Mouse (Mus musculus) thymus, postnatal 4 days (tissue): ENCODE measurements around the gene Sf3b2.
A peak's percentile ranks its signal among the peaks of the same experiment; 100 is the strongest.

Experiments
- DNase-seq: peaks from one replicate; pipeline ENCODE4 v3.0.0; 2021

The Sf3b2 gene

DNA sequence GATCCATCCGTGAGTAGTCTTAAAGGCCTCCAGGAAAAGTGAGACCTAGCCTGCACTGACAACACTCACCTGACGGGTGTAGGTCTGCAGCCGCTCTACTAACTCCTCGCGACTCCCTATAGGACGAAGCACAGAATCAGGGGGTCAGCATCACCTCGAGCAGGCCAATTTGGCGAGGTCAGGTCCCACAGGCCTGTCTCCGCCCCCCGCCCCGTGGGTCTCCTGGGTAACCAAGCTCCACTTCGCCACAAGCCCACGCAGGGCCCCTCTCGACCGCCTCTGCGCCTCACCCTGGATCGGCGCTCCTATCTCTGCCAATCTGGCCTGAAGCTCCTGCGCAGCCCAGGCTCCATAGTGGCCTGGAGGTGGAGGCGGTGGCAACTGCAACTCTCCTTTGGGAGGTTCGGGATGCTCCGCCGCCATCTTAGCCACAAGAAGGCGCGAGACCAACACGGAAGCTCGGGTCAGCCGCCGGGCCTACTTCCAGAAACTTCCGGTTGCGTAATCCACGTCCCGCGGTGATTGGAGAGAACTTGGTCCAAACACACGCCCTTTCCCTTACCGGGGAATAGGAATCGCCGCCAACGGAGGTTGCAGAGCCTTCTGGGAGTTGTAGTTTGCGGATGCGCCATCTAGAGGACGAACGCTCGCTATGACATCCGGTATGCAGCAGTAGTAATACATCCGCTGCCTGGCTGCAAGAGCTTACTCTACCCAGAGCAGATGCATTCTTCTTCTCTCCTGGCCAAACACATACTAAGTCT lies at the start of gene Sf3b2:
TSS of gene Sf3b2 (minus strand) at position 484 of the 764 bp plus-strand sequence.
- DNase-seq, result peak; percentile 92

DNA sequence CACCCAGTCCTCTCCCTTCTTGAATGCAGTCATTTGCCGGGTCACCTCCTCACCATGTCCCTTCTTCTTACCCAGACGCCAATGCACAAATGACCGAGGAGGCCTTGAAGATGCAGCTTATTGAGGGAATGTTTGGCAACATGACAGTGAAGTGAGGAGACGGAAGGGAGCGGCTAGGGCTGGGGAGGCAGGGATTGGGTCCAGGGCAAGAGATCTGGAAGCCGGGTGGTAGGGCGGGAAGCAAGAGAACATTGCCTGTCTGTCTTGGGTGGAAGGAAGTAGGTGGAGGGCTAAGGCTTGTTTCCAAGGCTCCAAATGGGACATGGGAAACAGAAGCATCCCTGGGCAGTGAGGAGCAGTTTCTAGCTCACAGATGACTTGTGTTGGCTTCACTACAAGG lies 46.1 kb upstream of the Sf3b2 start:
- no peak for DNase-seq

DNA sequence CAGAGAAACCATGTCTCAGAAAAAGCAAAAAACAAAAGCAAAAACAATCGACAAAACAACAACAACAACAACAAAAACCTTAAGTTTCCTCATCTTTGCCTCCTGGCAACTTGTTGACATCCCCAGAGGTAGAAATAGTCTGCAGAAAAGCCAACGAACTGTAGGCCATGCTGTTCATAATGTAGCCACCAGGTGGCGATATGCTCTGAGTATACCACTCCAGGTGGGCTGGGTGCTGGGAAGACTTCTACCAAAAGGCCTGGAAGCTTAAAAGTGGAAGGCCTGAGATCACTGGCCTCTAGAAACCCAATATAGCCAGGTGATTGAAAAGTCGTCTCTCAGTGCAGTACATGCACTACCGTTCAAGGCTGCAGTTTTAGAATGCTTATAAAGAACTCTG lies 42.7 kb upstream of the Sf3b2 start:
- DNase-seq, result peak; percentile 90

DNA sequence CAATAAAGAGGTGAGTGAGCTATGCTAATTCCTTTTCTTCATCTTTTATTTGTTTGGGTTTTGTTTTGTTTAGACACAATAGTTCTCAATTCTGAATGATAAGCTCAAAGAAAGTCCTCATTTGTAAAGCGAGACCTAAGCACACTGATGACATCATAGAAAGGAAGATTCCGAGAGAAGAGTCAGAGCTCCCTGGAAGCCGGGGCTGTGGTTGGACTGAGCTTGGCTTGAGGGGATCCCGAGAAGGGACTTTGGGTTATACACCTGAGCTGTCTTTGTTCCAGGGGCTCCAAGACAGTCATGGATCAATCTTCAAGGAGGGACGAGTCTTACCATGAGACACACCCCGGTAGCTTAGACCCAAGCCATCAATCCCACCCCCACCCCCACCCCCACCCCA lies 40.2 kb upstream of the Sf3b2 start, which contains the start of gene Catsper1:
TSS of gene Catsper1 (plus strand) at position 301 of the 400 bp plus-strand sequence.
- DNase-seq, result no peak

DNA sequence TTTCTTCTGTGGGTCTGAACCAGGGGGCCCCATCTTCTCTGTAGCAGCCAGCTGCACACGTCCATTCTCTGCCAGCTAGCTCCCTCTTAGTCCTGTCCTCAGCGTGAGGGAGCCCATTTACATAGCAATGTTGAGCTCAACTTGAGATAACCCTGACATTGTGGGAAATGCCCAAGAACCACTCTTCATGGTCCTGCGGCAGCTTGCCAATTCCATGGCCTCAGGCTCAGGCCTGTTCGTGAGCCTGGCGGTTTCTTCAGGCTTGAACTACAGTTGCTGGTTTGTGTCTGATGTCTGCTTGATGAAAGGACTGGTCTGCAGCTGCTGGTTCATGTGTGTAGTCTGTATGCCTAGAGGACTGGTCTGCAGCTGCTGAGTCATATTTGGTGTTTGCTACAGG lies 39.5 kb upstream of the Sf3b2 start:
- DNase-seq, result no peak

DNA sequence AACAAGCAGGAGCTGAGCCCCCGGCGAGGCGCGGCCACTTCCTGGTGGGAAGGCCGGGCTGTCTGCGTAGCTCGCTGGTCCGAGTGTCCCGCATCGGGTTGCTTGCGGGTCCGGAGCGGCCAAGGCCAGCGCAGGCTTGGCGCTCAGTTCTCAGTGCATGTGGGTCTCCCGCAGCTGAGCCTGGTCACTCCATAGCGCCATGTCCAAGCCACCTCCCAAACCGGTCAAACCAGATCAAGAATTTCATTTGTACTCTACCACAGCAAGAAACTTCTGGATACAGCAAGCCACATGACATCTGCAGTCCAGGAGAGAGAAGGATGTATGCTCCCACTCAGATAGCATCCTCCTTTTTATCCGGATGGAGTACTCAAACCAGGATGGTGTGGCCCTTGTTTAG lies 32.7 kb upstream of the Sf3b2 start:
- no peak for DNase-seq

DNA sequence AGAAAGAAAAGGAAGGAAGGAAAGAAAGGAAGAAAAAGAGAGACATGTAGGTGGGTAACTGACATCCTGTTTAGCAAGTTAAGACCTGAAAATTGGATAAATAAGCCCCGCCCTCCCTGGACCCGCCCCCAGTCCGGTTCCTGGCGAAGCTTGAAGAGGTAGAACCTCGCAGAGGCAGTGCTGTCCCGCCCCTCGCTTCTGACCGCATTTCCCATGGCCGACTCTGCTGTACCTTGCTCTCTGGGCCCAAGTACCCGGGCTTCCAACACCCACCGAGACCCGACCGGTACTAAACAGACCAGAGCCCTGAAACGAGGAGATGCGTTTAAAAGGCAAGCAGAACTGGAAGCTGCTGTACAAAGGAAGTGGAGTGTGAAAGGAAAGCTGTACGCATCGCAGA lies 28.5 kb upstream of the Sf3b2 start:
- DNase-seq, result peak; percentile 65

DNA sequence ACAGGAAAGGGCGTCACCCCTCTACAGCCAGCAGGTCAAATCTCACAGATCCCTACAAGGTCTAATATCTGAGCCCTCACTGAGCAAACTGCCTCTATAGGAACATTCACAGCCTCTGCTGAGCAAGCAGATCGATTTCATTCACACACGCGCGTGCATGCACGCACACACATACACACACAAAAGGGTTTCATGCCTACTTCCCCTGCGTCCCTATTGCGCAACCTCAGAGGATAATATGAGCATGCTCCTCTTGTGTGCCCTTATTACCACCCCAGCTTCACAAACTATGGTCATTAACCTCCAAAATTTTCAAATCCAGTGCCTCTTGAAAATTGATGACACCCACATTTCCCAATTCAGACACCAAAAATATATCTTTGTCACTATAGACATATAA lies 17.9 kb upstream of the Sf3b2 start:
- DNase-seq, result no peak

DNA sequence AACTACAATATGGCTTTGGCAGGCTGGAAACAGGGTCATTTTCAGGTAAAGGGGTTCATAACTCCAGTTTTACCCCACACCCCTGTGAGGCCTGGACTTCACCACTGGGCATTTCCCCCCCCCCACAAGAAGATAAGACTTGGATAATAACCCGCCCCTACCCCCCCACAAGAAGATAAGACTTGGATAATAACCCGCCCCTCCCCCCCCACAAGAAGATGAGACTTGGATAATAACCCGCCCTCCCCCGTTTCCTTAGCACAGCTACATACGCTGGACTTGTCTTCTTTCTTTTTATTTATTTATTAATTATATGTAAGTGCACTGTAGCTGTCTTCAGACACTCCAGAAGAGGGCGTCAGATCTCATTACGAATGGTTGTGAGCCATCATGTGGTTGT lies 13.8 kb upstream of the Sf3b2 start:
- no peak for DNase-seq

DNA sequence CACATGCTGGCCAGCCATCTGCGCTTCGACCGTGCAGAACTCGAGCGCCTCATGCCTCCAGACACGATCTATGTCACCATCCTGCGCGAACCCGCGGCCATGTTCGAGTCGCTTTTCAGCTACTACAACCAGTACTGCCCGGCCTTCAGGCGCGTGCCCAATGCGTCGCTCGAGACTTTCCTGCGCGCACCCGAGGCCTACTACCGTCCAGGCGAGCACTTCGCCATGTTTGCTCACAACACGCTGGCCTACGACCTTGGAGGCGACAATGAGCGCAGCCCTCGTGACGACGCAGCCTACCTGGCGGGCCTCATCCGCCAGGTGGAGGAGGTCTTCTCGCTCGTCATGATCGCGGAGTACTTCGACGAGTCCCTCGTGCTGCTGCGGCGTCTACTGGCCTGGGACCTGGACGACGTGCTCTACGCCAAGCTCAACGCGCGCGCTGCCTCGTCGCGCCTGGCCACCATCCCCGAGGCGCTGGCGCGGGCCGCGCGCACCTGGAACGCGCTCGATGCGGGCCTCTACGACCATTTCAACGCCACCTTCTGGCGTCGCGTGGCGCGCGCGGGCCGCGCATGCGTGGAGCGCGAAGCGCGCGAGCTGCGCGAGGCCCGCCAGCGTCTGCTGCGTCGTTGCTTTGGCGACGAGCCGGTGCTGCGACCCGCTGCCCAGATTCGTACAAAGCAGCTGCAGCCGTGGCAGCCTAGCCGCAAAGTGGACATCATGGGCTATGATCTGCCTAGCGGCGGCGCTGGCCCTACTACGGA lies 11.9 kb upstream of the Sf3b2 start:
- peak; percentile 54 for DNase-seq

DNA sequence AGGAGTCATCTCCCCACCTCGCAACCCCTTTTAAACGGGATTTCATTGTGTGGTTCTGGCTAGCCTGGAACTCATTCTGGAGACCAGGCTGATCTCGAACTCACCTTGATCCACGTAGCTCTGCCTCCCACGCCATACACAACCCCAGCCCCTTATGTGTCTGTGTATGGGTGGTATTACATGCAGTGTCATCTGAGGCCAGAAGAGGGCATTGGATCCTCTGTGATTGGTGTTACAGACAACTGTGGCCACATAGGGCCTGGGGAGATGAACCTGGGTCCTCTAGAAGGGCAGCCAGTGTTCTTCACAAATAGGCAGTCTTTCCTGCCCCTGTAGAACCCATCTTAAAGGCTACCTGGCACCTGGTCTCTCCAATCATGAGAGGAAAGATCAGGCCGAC lies 11.0 kb upstream of the Sf3b2 start:
- DNase-seq, result no peak

DNA sequence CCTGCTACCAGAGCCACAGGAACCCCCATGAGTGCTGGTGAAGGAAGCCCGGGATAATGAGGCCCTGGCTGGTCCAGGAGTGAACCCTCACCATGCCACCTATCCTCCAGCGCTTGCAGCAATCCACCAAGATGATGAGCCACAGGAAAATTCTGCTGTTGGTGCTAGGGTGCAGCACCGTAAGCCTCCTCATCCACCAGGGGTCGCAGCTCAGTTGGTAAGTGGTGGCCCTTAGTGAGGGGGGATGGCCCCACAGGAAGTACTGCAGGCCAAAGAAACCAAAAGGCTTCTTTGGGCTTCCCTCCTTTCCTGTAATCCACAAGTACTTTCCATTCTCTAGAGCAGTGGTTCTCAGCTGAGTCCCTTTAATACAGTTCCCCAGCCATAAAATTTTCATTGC lies 7.2 kb upstream of the Sf3b2 start:
- DNase-seq, result peak; percentile 93

DNA sequence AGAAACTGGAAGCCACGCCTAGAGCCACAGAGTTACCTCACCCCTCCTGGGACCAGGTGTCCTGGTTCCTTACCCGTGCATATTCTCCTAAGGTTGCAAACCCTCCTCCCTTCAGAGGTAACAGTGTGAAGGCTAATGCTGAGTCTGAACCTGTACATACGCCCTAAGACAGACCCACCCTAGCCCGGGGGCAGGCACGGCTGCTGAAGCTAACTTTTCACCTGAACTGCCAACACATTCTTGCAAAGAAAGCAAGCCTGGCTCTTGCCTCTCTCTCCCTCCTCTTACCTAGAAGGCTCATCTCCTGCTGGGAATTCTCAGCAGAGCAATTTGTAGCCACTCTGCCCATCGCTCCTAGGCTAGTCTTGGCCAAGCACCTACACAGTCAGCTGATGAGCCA lies 5.3 kb upstream of the Sf3b2 start:
- DNase-seq, result no peak

DNA sequence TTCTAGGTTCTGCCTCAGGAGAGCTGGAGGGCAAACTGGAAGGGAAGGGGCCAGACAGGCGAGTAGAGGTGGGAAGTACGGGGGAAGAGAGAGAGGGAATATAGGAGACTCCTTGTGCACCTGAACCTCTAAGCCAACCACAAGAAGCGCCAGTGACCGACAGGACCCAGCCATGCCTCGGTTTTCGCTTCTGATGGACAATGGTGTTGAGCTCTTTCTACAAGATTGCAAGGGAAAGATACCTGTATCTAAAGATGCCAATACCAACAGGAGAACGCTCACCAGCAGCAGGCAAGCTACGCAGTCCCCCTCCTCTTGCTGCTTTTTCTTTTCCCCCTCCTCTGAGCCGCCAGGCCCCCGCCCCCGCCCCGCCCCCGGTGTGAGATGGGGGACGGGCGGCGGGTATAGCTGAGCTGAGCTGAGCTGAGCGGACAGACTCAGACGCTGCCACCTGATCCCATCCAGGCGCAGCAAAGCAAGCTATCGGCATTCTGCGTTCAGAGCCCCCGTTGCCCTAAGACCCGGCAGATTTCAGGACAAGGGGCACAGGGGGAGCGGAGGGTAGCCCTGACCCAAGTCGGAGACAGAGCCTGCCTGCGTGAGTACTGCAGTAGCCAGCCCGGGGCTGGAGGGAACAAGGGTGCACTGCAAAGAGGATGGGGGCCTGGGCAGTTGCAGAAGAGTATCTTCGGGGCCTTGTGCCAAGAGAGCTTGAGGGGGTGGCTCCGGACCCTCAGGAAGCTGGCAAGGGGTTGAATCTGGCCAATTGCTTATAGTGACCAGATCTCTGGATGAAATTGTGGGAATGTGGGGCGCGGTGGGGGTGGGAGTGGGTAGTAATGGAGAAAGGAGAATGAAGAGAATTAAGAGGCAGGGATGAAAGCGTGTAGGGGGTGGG lies 2.9 kb upstream of the Sf3b2 start, which contains the start of gene Gal3st3:
TSS of gene Gal3st3 (plus strand) at position 429 of the 898 bp plus-strand sequence.
- no peak for DNase-seq

DNA sequence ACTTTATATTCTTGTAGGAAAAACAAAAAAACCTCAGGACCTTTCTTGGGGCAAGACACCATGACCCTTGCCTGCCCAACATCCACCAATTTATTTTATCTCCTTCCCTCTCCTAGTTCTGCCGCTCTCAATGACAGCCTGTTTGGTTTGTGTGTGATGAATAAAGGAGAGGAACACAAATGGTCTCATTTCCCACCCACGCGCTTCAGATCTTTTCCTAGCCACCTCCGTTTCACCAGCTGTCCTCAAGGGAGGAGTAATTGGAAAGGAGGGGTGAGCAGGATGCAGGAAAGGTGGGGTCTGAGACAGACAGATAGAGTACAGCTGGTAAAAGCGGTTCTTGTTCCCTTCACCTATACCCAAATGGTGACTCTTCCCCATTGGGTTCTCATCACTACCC lies 1.4 kb upstream of the Sf3b2 start:
- DNase-seq, result no peak

DNA sequence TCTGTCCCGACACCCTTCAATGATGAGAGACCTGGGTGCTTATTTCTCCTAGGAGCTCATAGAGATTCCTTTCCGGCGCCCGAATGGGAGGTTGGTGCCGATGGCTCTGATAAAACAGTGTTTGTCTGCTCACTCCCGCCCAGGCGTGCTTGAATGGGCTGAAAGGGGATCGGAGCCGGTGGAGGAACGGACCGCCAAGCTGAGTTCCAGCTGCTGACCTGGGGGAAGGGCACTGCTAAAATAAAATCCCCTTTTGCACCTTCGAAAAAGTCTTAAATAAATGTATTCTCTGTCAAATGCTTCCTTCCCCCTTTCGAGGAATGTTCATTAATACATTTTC lies 451 bp upstream of the Sf3b2 start:
- no peak for DNase-seq

DNA sequence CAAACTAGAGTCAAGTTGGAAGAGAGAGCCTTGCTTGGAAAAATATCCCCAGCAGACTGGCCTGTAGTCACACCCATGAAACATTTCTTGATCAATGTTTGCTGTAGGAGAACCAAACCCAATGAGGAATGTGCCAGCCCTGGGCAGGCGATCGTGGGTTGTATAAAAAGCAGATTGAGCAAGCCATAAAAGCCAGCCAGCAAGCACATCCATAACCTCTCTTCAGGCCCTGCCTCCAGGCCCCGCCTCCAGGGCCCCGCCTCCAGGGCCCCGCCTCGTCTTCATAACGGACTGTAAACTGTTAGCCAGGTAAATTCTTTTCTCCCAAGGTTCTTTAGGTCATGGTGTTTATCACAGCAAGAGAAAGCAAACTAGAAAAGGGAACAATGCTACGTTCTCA lies 16.9 kb downstream of the Sf3b2 start:
- no peak for DNase-seq

DNA sequence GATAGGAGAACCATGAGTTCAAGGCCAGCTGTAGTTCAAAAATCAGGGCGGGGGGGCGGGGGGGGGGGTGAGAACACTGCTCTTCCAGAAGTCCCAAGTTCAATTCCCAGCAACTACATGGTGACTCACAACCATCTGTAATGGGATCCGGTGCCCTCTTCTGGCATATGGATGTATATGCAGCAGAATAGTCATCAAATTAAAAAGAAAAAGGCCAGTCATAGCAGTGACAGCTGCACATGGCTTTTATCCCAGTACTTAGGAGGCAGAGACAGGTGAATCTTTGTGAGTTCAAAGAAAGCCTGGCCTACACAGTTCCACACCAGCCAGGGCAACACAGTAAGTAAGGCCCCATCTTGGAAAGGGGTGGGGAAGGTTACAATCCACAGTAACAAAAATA lies 18.1 kb downstream of the Sf3b2 start:
- no peak for DNase-seq

DNA sequence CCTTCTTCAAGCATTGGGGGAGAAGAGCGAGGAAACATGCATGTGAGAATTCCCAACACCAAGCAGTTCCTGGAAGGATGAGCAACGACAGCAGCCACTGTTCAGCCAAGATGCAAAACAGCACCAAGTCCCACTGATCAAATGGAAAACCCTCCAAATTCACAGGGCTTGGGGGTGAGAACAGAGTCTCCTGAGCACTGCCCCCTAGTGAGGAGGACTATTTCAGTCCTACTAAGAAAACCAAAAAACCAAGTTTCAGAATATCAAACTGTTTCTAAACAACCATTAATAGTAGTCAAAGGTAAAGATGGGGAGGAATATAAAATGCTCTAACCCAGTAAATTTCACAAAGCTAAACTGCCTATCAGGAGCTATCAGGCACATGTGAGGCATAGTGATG lies 18.7 kb downstream of the Sf3b2 start:
- no peak for DNase-seq

DNA sequence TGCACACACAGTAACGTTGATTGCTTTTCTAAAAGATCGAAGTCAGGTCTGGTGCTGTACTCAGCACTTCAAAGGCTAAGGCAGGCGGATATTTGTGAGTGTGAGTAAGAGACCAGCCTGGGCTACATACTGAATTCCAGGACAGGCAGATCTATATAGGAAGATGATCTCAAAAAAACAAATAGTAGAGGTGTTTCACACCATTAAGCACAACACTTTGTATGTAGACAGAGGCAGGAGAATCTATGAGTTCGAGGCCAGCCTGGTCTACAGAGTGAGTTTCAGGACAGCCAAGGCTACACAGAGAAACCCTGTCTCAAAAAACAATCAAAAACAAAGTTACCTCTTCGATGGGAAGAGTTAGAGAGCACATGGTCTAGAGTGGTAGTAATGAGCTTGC lies 19.5 kb downstream of the Sf3b2 start:
- no peak for DNase-seq

DNA sequence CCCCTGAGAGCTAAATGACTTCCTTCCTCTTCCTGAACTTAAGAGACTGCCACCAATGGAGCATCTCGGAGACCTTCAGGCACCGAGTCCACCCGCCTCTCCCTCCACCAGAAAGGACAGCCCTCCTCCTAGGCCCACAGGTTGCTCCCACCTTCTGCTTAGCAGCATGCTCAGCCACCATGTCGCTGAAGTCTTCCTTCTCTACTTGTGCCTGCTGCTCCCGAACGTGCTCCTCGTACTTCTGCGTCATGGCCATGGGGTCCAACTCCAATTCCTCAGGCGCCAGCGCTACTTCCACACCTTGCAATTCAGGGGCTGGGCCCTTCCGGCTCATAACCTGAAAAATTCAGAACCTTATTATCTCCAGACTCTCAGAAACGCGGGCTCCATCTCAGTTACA lies 20.6 kb downstream of the Sf3b2 start:
- no peak for DNase-seq

DNA sequence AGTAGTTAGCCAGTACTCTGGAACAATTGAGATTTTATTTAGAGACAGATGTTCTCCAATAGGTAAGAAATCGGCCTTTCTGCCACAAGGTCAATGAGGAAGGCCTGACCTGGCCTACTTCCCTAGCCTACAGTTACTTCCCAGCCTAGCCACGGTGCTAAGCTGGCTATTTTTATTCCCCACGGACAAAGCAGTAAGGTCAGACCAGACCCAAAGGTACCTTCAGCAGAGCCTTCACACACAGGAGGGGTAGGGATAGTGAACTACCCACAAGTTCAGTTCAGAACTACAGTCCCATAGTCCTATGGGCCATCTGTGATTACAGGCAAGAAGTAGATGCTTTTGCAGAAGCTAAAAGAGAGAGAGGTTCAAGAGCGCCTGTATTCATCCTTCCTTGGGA lies 21.3 kb downstream of the Sf3b2 start:
- DNase-seq, result no peak
